Mouse (Mus musculus): ENCODE data around the gene Cited2.

Gene Cited2

GRCm38 (mm10) chr10:17722653-17723410, at the start of gene Cited2:
Gene Cited2 (plus strand): TSS chr10:17723218.
- peak; percentile 92 for DNase-seq

GRCm38 (mm10) chr10:17674454-17674853, 48.6 kb upstream of the Cited2 start:
- no peak for DNase-seq

- no peak for DNase-seq
These were observed 48.1 kb upstream of the Cited2 start for GRCm38 (mm10) chr10:17674869-17675268.

- DNase-seq: no peak
These were observed 46.6 kb upstream of the Cited2 start for GRCm38 (mm10) chr10:17676464-17676863.

- DNase-seq: no peak
These were observed 45.7 kb upstream of the Cited2 start for GRCm38 (mm10) chr10:17677308-17677707.

- no peak for DNase-seq
These were observed 42.3 kb upstream of the Cited2 start for GRCm38 (mm10) chr10:17680432-17681382.

GRCm38 (mm10) chr10:17681386-17681785, 41.6 kb upstream of the Cited2 start:
- no peak for DNase-seq

GRCm38 (mm10) chr10:17683852-17684428, 39.1 kb upstream of the Cited2 start:
- DNase-seq: no peak

- no peak for DNase-seq
These were observed 33.2 kb upstream of the Cited2 start for GRCm38 (mm10) chr10:17689806-17690205.

GRCm38 (mm10) chr10:17691709-17692108, 31.3 kb upstream of the Cited2 start:
- DNase-seq: no peak

- DNase-seq: no peak
These were observed 27.2 kb upstream of the Cited2 start for GRCm38 (mm10) chr10:17695801-17696200.

GRCm38 (mm10) chr10:17697376-17698265, 25.4 kb upstream of the Cited2 start:
- DNase-seq: no peak

- no peak for DNase-seq
These were observed 17.5 kb upstream of the Cited2 start for GRCm38 (mm10) chr10:17705466-17705973.

GRCm38 (mm10) chr10:17710753-17711152, 12.3 kb upstream of the Cited2 start:
- no peak for DNase-seq

- DNase-seq: no peak
These were observed 3.9 kb upstream of the Cited2 start for GRCm38 (mm10) chr10:17719009-17719570.

GRCm38 (mm10) chr10:17719646-17720045, 3.4 kb upstream of the Cited2 start:
- DNase-seq: no peak

- no peak for DNase-seq
These were observed 2.0 kb upstream of the Cited2 start for GRCm38 (mm10) chr10:17720891-17721601.

GRCm38 (mm10) chr10:17721602-17722121, 1.4 kb upstream of the Cited2 start:
- no peak for DNase-seq

- peak; percentile 93 for DNase-seq
These were observed 860 bp upstream of the Cited2 start for GRCm38 (mm10) chr10:17722158-17722557.

- DNase-seq: no peak
These were observed 413 bp downstream of the Cited2 start for GRCm38 (mm10) chr10:17723421-17723841.

Measured in layer of hippocampus, adult 9-11 months (tissue).